Mouse (Mus musculus) MEL-GATA-1-ER (cell line): ENCODE data around the gene Ddx11.

Source experiments
- DNase-seq: peaks from one replicate; pipeline ENCODE4 v3.0.0-alpha.2; 2012; ENCODE audit warnings: low read depth; ENCODE audit errors: extremely low read depth

Gene Ddx11

GRCm38 (mm10) chr17:66123066-66123815 lies at the start of gene Ddx11:
Gene Ddx11 (plus strand): TSS chr17:66123520.
- DNase-seq = peak; percentile 76

GRCm38 (mm10) chr17:66073971-66074370 lies 49.3 kb upstream of the Ddx11 start:
- no peak for DNase-seq

GRCm38 (mm10) chr17:66075827-66076173 lies 47.5 kb upstream of the Ddx11 start:
- DNase-seq = peak; percentile 36

- DNase-seq = no peak
Observed at GRCm38 (mm10) chr17:66076174-66076927, 47.0 kb upstream of the Ddx11 start.

GRCm38 (mm10) chr17:66076934-66077333 lies 46.4 kb upstream of the Ddx11 start, which contains the start of gene Ankrd12:
Gene Ankrd12 (minus strand): TSS chr17:66077089.
- peak; percentile 82 for DNase-seq

GRCm38 (mm10) chr17:66077437-66077850 lies 45.9 kb upstream of the Ddx11 start:
- peak; percentile 30 for DNase-seq

GRCm38 (mm10) chr17:66084486-66084885 lies 38.8 kb upstream of the Ddx11 start:
- no peak for DNase-seq

GRCm38 (mm10) chr17:66085038-66085437 lies 38.3 kb upstream of the Ddx11 start:
- DNase-seq = no peak

GRCm38 (mm10) chr17:66090251-66090650 lies 33.1 kb upstream of the Ddx11 start:
- no peak for DNase-seq

GRCm38 (mm10) chr17:66091392-66091791 lies 31.9 kb upstream of the Ddx11 start:
- no peak for DNase-seq

GRCm38 (mm10) chr17:66092065-66092464 lies 31.3 kb upstream of the Ddx11 start:
- DNase-seq = no peak

GRCm38 (mm10) chr17:66092664-66093063 lies 30.7 kb upstream of the Ddx11 start:
- DNase-seq = no peak

- no peak for DNase-seq
Observed at GRCm38 (mm10) chr17:66100566-66101379, 22.5 kb upstream of the Ddx11 start.

- DNase-seq = peak; percentile 83
Observed at GRCm38 (mm10) chr17:66101380-66102330, 21.7 kb upstream of the Ddx11 start, which contains the start of gene Ndufv2. Gene Ndufv2 (minus strand): TSS chr17:66101559.

GRCm38 (mm10) chr17:66104076-66104475 lies 19.2 kb upstream of the Ddx11 start:
- DNase-seq = no peak

- DNase-seq = no peak
Observed at GRCm38 (mm10) chr17:66106601-66107267, 16.6 kb upstream of the Ddx11 start.

GRCm38 (mm10) chr17:66107466-66107865 lies 15.9 kb upstream of the Ddx11 start:
- DNase-seq = no peak

- DNase-seq = no peak
Observed at GRCm38 (mm10) chr17:66108198-66108597, 15.1 kb upstream of the Ddx11 start.

- DNase-seq = no peak
Observed at GRCm38 (mm10) chr17:66110746-66111145, 12.6 kb upstream of the Ddx11 start.

GRCm38 (mm10) chr17:66111402-66111959 lies 11.8 kb upstream of the Ddx11 start, which contains the start of gene Washc1:
Gene Washc1 (plus strand): TSS chr17:66111545.
- DNase-seq = peak; percentile 82
